Mouse (Mus musculus) kidney, embryonic 15.5 days (tissue): ENCODE measurements around the gene Mpdz. TPM values are rescaled to one million over a fixed set of nuclear protein-coding genes. Genes with fewer than 3 reads are reported as not detected.

ENCODE experiments used
- ATAC-seq: fragments of 200-750 bp; cut with Nextera tagmentation; replicated peaks from 2 replicates; pipeline ENCODE4 v1.8.0; 2017; ENCODE audit warnings: moderate TSS enrichment; ENCODE audit not compliant: low FRiP score
- H3K27ac ChIP-seq: fragments of 300-500 bp; sonication (generic); 2 replicates; pipeline ENCODE4 v1.5.1; 2015; ENCODE audit warnings: mild to moderate bottlenecking, inconsistent platforms
- H3K27me3 ChIP-seq: fragments of 300-500 bp; sonication (generic); 2 replicates; pipeline ENCODE4 v1.6.1; 2015; ENCODE audit warnings: inconsistent platforms
- H3K36me3 ChIP-seq: fragments of 300-500 bp; sonication (generic); 2 replicates; pipeline ENCODE4 v1.6.1; 2015; ENCODE audit warnings: inconsistent platforms
- H3K4me1 ChIP-seq: fragments of 300-500 bp; sonication (generic); 2 replicates; pipeline ENCODE4 v1.6.1; 2015; ENCODE audit warnings: inconsistent platforms
- H3K4me2 ChIP-seq: fragments of 300-500 bp; sonication (generic); 2 replicates; pipeline ENCODE4 v1.6.1; 2015; ENCODE audit warnings: moderate library complexity, mild to moderate bottlenecking, inconsistent platforms
- H3K4me3 ChIP-seq: fragments of 300-500 bp; sonication (generic); replicated peaks from 2 replicates; pipeline ENCODE4 v1.5.1; 2015; ENCODE audit warnings: mild to moderate bottlenecking, inconsistent platforms
- H3K9ac ChIP-seq: fragments of 300-500 bp; sonication (generic); 2 replicates; pipeline ENCODE4 v1.6.1; 2015; ENCODE audit warnings: mild to moderate bottlenecking, inconsistent platforms
- H3K9me3 ChIP-seq: fragments of 300-500 bp; sonication (generic); replicated peaks from 2 replicates; pipeline ENCODE4 v1.6.1; 2016; ENCODE audit warnings: inconsistent platforms
- WGBS: fragments of 180-500 bp; shearing (Covaris S2); methylation state at CpG from one replicate; pipeline ENCODE4 v1.1.7; 2015; ENCODE audit warnings: mixed read lengths; 5-methylcytosine and 5-hydroxymethylcytosine counted together
- polyA plus RNA-seq: library from polyadenylated mRNA; unstranded; fragments of >200 nt; fragmentation: Nextera tagmentation; extraction: Ambion mirVana; gene quantifications from 2 replicates; pipeline ENCODE4 v1.2.1, GENCODE M21; 2015

The Mpdz gene
- polyA plus RNA-seq, 1 experiment from 2014 or later: 31.2 TPM

DNA sequence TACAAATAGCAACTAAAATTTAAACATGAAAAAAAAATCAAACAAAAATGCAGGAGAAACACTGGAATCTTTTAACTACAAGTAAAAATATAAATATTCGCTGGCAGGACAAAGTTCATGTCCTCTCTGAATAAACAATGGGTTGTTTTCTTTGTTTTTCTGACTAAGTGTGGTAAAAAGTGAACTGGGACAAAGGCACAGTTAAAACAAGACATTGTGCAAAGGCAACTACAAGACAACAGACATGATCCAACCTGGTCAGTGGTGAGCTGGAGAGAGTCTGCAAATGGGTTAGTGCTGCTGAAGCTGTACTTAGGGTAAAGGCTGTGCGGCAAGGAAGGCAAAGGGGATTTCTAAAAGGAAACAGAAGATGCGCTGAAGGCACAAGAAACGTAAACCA, 129.4 kb downstream of the Mpdz start:
- Histone ChIP-seq H3K9me3 (no peaks in the 10 kb centered on the region), H3K4me3 (no peak overlapping the region), H3K36me3 (peaks cover 16% of the 10 kb centered on the region), H3K4me1 (peaks cover 9% of the 10 kb centered on the region), H3K9ac (no peak overlapping the region), H3K27me3 (no peaks in the 10 kb centered on the region), H3K27ac (no peak overlapping the region), H3K4me2 (no peak overlapping the region)
- ATAC-seq: no peak
- 79% methylated on average over 4 of the region's 4 CpGs for WGBS

DNA sequence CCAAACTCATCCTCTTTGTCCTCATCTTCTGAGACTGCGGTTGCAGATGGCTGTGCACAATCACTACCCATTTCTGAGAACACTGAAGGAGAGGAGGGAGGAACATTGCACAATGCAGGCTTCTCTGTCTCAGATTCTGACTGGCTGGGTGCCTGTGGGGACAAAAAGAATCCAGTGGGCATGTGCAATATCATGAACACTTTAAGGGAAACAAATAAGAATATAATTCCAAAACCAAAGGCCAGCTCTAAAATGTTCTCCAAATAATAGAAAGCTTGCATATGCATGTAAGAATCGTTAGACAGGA, 132.5 kb downstream of the Mpdz start:
- H3K4me2 ChIP-seq: no peak overlapping the region
- H3K4me1 ChIP-seq: peaks cover 9% of the 10 kb centered on the region
- H3K9ac ChIP-seq: no peak overlapping the region
- WGBS: 58% methylated on average over 2 of the region's 2 CpGs
- peaks cover 16% of the 10 kb centered on the region for H3K36me3 ChIP-seq
- ATAC-seq: no peak
- peak overlapping the region; percentile 71; the same call in 1 of the 2 replicates for H3K27ac ChIP-seq
- no peaks in the 10 kb centered on the region for H3K27me3 ChIP-seq
- no peaks in the 10 kb centered on the region for H3K9me3 ChIP-seq
- H3K4me3 ChIP-seq: no peak overlapping the region

DNA sequence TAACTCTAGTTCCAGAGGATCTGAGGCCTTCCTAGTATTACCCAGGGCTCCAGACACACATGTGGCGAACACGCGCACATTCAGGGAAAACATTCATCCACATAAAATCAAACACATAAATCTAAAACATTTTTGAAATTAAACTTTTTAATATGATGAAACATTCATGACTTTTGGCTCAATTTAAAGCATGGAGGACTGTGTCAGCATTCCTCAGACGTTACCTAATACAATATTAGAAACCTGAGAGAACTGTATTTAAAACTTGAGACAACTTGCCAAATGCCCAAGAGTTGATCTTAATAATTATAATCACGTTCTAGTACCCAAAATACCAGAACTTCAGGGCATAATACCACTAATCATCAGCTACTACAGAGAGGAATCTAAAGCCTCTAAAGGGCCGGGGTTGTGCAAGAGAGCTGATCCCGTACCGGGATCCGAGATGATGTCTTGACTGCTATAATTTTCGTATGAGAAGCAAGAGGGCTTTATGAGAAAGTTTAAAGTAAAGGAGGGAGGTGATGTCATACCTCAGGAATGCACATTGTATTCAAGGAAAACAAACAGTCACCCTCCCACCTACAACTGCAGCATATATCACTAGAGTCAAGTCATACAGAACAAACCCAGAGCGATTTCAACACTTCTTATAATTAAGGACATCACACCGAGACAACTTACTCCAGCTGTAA, 133.0 kb downstream of the Mpdz start:
- H3K4me1 ChIP-seq: peaks cover 9% of the 10 kb centered on the region
- H3K4me2 ChIP-seq: no peak overlapping the region
- no peak overlapping the region for H3K9ac ChIP-seq
- 63% methylated on average over 12 of the region's 12 CpGs for WGBS
- ATAC-seq: peak; percentile 52; the same call in 1 of the 2 replicates
- peak overlapping the region; percentile 71; the same call in 1 of the 2 replicates for H3K27ac ChIP-seq
- H3K36me3 ChIP-seq: peaks cover 17% of the 10 kb centered on the region
- no peak overlapping the region for H3K4me3 ChIP-seq
- H3K9me3 ChIP-seq: no peaks in the 10 kb centered on the region
- H3K27me3 ChIP-seq: no peaks in the 10 kb centered on the region

DNA sequence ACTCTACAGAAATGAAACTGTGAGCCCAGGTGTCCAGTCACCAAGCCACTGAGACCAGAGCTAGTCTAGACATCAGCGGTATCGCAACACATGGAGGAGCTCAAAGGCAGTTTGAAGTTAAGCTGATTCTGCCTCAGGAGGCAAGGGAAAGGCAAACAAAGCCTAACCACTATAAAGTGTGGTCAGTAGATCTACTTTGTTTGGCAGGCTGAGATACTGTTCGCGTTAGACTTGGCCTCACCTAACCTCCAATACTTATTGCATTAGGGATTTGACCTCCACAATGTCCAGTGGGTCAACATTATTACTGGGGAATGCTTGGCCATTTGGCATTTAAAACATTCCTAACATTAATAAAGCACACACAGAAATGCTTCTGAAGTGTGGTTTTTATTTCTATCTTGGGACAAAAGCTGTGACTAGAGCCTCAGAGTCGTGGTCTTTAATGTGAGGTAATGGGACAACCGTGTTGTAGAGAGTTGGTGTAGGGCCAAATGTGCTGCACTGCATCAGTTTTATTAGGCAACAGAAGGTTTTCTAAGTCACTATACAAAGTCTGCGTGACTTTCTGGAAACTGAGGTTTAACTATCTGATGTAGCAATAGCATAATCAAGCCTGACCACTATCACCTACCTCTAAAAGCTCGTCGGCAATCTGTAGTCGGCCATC, 134.9 kb downstream of the Mpdz start:
- peaks cover 8% of the 10 kb centered on the region; the same call in 1 of the 2 replicates for H3K4me1 ChIP-seq
- 77% methylated on average over 10 of the region's 10 CpGs for WGBS
- H3K9me3 ChIP-seq: no peaks in the 10 kb centered on the region
- no peak for ATAC-seq
- no peak overlapping the region for H3K4me3 ChIP-seq
- no peak overlapping the region for H3K27ac ChIP-seq
- H3K27me3 ChIP-seq: no peaks in the 10 kb centered on the region
- H3K9ac ChIP-seq: no peak overlapping the region
- peaks cover 33% of the 10 kb centered on the region for H3K36me3 ChIP-seq
- no peak overlapping the region for H3K4me2 ChIP-seq

DNA sequence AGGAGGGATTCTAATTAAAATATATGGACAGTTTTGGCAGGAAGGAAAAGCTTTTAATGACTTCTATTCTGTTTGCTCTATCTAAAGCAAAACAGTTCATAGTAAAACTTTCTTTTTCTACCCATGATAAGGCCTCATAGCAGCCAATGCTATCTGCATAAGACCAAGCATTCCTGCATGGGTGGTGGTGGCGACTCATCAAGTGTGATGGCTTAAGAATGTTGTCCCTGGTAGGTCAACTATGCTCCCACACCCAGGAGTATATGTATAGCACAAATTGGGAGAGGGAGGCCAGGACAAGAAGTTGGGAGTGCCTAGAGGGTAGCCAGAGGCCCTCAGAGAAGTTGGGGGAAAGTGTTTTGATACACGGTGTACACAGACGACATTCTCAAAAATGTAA, 140.6 kb downstream of the Mpdz start:
- H3K27me3 ChIP-seq: no peaks in the 10 kb centered on the region
- peaks cover 40% of the 10 kb centered on the region for H3K36me3 ChIP-seq
- ATAC-seq: no peak
- no peak overlapping the region for H3K9ac ChIP-seq
- H3K4me1 ChIP-seq: 0 out of 2 replicates have a peak, but pooled peaks cover 2% of the 10 kb centered on the region
- no peak overlapping the region for H3K4me2 ChIP-seq
- WGBS: 71% methylated on average over 3 of the region's 3 CpGs
- peak overlapping the region; percentile 13; the same call in 1 of the 2 replicates for H3K27ac ChIP-seq
- no peaks in the 10 kb centered on the region for H3K9me3 ChIP-seq
- no peak overlapping the region for H3K4me3 ChIP-seq

DNA sequence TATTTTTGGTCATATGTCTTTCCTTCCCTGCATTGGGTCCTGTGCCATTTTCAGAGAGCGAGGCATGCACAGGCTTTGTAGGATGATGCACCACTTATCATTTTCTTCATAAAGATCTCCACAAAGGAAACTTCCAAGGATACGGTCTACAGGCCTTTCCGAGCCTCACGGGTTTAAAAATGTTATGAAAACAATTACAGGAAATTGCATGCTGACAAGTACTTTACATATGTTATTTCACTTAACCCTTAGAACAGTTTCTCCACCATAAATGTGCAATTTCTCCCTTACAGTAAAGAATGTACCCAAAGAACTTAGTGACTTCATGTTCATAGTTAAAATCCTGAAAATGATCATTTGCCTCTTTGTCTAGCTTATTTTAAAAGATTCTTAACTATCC, 144.2 kb downstream of the Mpdz start:
- ATAC-seq: no peak
- H3K9me3 ChIP-seq: no peaks in the 10 kb centered on the region
- no peak overlapping the region for H3K4me3 ChIP-seq
- no peak overlapping the region for H3K4me2 ChIP-seq
- 57% methylated on average over 4 of the region's 4 CpGs for WGBS
- H3K36me3 ChIP-seq: peaks cover 41% of the 10 kb centered on the region
- no peak overlapping the region for H3K9ac ChIP-seq
- no peaks in the 10 kb centered on the region for H3K27me3 ChIP-seq
- 0 out of 2 replicates have a peak, but pooled peaks cover 2% of the 10 kb centered on the region for H3K4me1 ChIP-seq
- H3K27ac ChIP-seq: peak overlapping the region; percentile 48; the same call in 1 of the 2 replicates

DNA sequence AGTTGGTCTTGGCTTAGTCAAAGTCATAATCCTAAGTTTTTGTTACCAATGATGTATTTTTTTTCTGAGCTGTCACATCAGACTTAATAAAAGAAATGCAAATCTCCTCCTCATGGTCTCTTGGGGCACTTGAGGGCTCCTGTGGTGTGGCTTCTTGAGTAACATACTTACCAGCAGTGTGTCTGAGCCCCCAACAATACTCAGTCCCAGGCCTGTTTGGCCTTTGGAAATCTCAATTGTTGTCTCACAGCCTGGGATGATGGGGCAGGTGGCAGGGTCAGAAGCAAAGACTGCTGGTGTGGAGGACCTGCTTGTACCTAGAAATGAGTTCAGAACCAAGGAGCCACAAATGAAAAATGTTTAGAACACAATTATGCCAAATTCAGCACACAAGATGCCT, 149.3 kb downstream of the Mpdz start:
- no peak overlapping the region for H3K9ac ChIP-seq
- no peaks in the 10 kb centered on the region for H3K4me1 ChIP-seq
- no peak for ATAC-seq
- H3K4me2 ChIP-seq: no peak overlapping the region
- no peaks in the 10 kb centered on the region for H3K9me3 ChIP-seq
- H3K27me3 ChIP-seq: no peaks in the 10 kb centered on the region
- no peak overlapping the region for H3K27ac ChIP-seq
- no peak overlapping the region for H3K4me3 ChIP-seq
- peaks cover 53% of the 10 kb centered on the region for H3K36me3 ChIP-seq

DNA sequence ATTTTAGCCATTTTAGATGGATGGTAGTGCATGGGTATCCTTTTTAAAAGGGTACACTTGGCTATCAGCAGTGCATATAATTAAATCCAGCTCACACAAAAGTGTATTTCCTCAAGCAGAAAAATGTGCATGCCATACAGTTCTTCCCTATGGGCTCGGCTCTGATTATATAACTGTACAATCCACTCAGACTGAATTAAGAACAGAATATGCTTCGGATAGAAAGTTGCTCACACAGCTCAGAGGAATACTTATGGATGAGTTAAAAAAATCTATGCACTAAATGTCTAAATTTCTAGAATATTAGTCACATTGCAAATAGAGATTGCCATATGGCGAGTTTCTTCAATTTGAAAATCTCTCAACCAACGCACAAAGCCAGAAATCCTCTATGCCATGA, 157.1 kb downstream of the Mpdz start:
- Histone ChIP-seq H3K27ac (no peak overlapping the region), H3K4me2 (no peak overlapping the region), H3K27me3 (no peaks in the 10 kb centered on the region), H3K4me3 (no peak overlapping the region), H3K4me1 (no peaks in the 10 kb centered on the region), H3K9me3 (no peaks in the 10 kb centered on the region), H3K36me3 (peaks cover 51% of the 10 kb centered on the region), H3K9ac (no peak overlapping the region)
- ATAC-seq: no peak
- 95% methylated on average over 4 of the region's 4 CpGs for WGBS

DNA sequence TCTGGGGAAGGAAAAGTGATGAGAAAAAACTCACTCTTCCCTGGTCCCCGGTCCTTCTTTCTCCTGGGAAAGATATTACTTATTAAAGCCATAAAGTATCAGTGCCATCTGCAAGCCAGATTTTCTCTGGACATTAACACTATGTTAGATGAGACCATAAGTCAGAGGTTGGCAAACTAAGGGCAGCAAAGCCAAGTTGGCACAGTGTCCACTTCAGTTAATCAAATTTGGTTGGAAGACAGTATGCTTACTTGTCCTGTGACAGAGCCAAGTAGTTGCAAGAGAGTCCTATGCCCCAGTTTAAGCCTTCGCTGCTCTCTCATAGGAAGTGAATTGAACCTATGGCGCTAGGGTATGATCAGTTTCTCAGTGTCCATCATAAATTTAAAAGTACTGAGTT, 159.0 kb downstream of the Mpdz start:
- WGBS: 90% methylated on average over 3 of the region's 3 CpGs
- Histone ChIP-seq H3K27me3 (no peaks in the 10 kb centered on the region), H3K4me3 (no peak overlapping the region), H3K9me3 (no peaks in the 10 kb centered on the region), H3K4me1 (no peaks in the 10 kb centered on the region), H3K9ac (no peak overlapping the region), H3K4me2 (no peak overlapping the region), H3K36me3 (peaks cover 46% of the 10 kb centered on the region), H3K27ac (no peak overlapping the region)
- ATAC-seq: no peak

DNA sequence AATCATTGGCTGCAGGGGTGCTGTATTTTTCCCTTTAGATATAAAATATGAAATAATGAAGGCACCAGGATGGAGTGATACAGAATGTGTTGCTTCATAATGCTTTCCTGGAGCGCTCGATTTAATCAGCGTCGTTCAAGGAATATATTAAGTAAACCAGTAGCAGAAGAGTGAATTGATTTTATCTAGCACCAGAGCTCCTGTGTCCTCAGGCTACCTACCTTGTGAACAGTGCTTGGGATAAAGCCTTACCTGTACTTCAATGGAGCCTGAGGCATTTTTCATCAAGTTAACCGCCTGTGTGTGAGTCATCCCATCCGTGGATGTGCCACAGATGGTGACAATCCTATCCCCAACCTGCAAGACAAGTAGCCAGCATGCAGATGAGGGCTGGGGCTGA, 159.5 kb downstream of the Mpdz start:
- Histone ChIP-seq H3K27ac (no peak overlapping the region), H3K27me3 (no peaks in the 10 kb centered on the region), H3K36me3 (peaks cover 47% of the 10 kb centered on the region), H3K9ac (no peak overlapping the region), H3K4me1 (no peaks in the 10 kb centered on the region), H3K9me3 (no peaks in the 10 kb centered on the region), H3K4me2 (no peak overlapping the region), H3K4me3 (no peak overlapping the region)
- 85% methylated on average over 6 of the region's 6 CpGs for WGBS
- ATAC-seq: no peak

DNA sequence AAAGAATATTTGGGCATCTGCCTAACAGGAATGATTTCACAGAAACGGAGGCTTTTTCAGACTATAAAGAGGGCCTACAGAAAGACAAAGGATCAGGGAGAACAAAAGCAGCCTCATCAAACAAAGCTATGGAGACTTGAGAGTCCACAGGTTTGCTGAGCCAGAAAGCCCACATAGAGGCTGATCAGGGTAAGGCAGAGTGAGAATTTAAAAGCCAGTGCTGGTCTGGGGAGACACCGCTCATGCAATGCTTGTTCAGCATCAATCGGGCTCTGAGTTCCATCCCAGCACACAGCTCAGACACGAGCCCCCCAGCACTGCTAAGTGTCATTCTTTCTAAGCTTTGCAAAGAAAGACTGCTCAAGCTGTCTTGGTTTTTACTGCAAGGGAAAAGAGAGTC, 162.5 kb downstream of the Mpdz start:
- Histone ChIP-seq H3K9me3 (no peaks in the 10 kb centered on the region), H3K4me3 (no peak overlapping the region), H3K4me2 (no peak overlapping the region), H3K27me3 (no peaks in the 10 kb centered on the region), H3K4me1 (no peaks in the 10 kb centered on the region), H3K27ac (no peak overlapping the region), H3K9ac (no peak overlapping the region), H3K36me3 (peaks cover 37% of the 10 kb centered on the region)
- WGBS: 90% methylated on average over 4 of the region's 4 CpGs
- no peak for ATAC-seq

DNA sequence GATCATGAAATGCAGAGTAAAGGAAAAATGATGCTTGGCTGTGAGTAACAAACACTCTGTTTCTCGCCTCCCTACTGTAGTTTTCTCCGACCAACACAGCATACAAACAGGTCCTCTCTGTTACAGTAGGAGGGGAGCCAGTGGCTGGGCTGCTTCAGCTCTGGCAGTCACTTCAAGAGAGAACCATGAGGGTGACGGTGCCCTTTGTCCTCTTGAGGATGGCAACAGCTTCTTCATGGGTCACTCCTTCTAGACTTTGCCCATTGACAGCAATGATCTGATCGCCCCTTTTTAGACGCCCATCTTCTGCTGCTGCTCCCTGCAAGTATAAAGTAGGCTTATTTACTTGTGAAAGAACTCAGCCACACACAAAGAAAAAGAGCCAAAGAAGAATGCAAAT, 163.2 kb downstream of the Mpdz start:
- Histone ChIP-seq H3K4me3 (no peak overlapping the region), H3K27me3 (no peaks in the 10 kb centered on the region), H3K4me1 (no peaks in the 10 kb centered on the region), H3K27ac (no peak overlapping the region), H3K9ac (no peak overlapping the region), H3K36me3 (peaks cover 31% of the 10 kb centered on the region), H3K9me3 (no peaks in the 10 kb centered on the region), H3K4me2 (no peak overlapping the region)
- WGBS: 92% methylated on average over 5 of the region's 5 CpGs
- ATAC-seq: no peak
